Comparison of ENCODE assay signal across 10 mouse cellular contexts in genomic region chr12:112671891-112672290, GRCm38 (mm10). TPM values are rescaled to one million over a fixed set of nuclear protein-coding genes. Genes with fewer than 3 reads are reported as not detected.
DNase-seq lines count a peak whose midpoint lies in the region; ATAC-seq and TF ChIP-seq lines count a peak whose summit lies in the region.
"Had no signal": no experiment of that assay in that cellular context is flagged by ENCODE, and none has a peak within 500 bp of the region (broad histone marks: within the 10 kb centered on the region; RNA-seq: fewer than 3 reads in every experiment).

No protein-coding gene starts in this region.

- H3K36me3 ChIP-seq in heart, embryonic 11.5 days (ENCODE audit: control insufficient read depth, insufficient read depth, low read length): peaks cover 20% of the 10 kb centered on the region; the same call in 1 of the 2 replicates
- peaks cover 58% of the 10 kb centered on the region for H3K36me3 ChIP-seq in G1E (replicated peaks)
- peaks cover 44% of the 10 kb centered on the region for H3K36me3 ChIP-seq in hindbrain, embryonic 12.5 days
- peaks cover 46% of the 10 kb centered on the region for H3K36me3 ChIP-seq in midbrain, embryonic 14.5 days (ENCODE audit: control insufficient read depth, insufficient read depth, low read length)

- H3K4me1 ChIP-seq in heart, embryonic 11.5 days (ENCODE audit: control insufficient read depth, insufficient read depth, low read length): peaks cover 66% of the 10 kb centered on the region
- H3K4me1 ChIP-seq in G1E (ENCODE audit: insufficient read depth, low read depth, low read length): peaks cover 82% of the 10 kb centered on the region
- H3K4me1 ChIP-seq in hindbrain, embryonic 12.5 days: peaks cover 62% of the 10 kb centered on the region
- peaks cover 32% of the 10 kb centered on the region for H3K4me1 ChIP-seq in midbrain, embryonic 14.5 days (ENCODE audit: control insufficient read depth, insufficient read depth, low read length)

- DNase-seq in heart, adult 18-20 months: no peak
- no peak for DNase-seq in G1E (ENCODE audit: low spot score)
- DNase-seq in midbrain, embryonic 14.5 days: no peak
- DNase-seq in cerebellum, adult 8-10 months: no peak
- no peak for DNase-seq in spleen, postnatal 36 days (ENCODE audit: low spot score in 2 of 2)
- DNase-seq in ovary, postnatal 14 days (ENCODE audit: low spot score): no peak
- DNase-seq: thymus, adult 2 months had no signal

- WGBS in heart, embryonic 11.5 days (ENCODE audit: insufficient replicate concordance): 73% methylated on average over 7 of the region's 7 CpGs
- WGBS in hindbrain, embryonic 12.5 days: 75% methylated on average over 7 of the region's 7 CpGs
- 82% methylated on average over 7 of the region's 7 CpGs for WGBS in midbrain, embryonic 14.5 days

- H3K4me2 ChIP-seq in heart, embryonic 11.5 days: peak overlapping the region; percentile 75
- peak overlapping the region; percentile 91 for H3K4me2 ChIP-seq in hindbrain, embryonic 12.5 days (replicated peaks)
- peak overlapping the region; percentile 95 for H3K4me2 ChIP-seq in midbrain, embryonic 14.5 days (ENCODE audit: low read length)

- H3K9me3 ChIP-seq in heart, embryonic 11.5 days (replicated peaks; ENCODE audit: control insufficient read depth, low read length): no peaks in the 10 kb centered on the region
- H3K9me3 ChIP-seq in G1E (replicated peaks): no peaks in the 10 kb centered on the region
- H3K9me3 ChIP-seq in hindbrain, embryonic 12.5 days (replicated peaks): no peaks in the 10 kb centered on the region
- H3K9me3 ChIP-seq in midbrain, embryonic 14.5 days (ENCODE audit: control insufficient read depth, low read length): no peaks in the 10 kb centered on the region

- H3K4me3 ChIP-seq in heart, embryonic 11.5 days (ENCODE audit: low read depth, low read length): peak overlapping the region; percentile 98; the same call in 1 of the 2 replicates
- H3K4me3 ChIP-seq in G1E (ENCODE audit: low read depth, low read length): peak overlapping the region; percentile 80; the same call in 1 of the 2 replicates
- H3K4me3 ChIP-seq in hindbrain, embryonic 12.5 days: peak overlapping the region; percentile 99; the same call in 1 of the 2 replicates
- 0 out of 2 replicates have a peak overlapping the region, but pooled peaks have one; percentile 4 for H3K4me3 ChIP-seq in midbrain, embryonic 14.5 days (replicated peaks; ENCODE audit: low read depth, low read length)

- no peaks in the 10 kb centered on the region for H3K27me3 ChIP-seq in heart, embryonic 11.5 days (ENCODE audit: control insufficient read depth, insufficient read depth, low read length)
- peaks cover 3% of the 10 kb centered on the region; the same call in 1 of the 2 replicates for H3K27me3 ChIP-seq in G1E (ENCODE audit: insufficient read depth, low read length)
- no peaks in the 10 kb centered on the region for H3K27me3 ChIP-seq in hindbrain, embryonic 12.5 days
- H3K27me3 ChIP-seq in midbrain, embryonic 14.5 days (ENCODE audit: control insufficient read depth, insufficient read depth, low read length): no peaks in the 10 kb centered on the region
- H3K27me3 ChIP-seq: Patski had no signal

- ATAC-seq in heart, embryonic 11.5 days (replicated peaks; ENCODE audit: insufficient number of reproducible peaks, low FRiP score, low TSS enrichment): no peak
- ATAC-seq in G1E (ENCODE audit: extremely low read depth, insufficient number of reproducible peaks, low FRiP score, poor library complexity, severe bottlenecking): no peak
- no peak for ATAC-seq in hindbrain, embryonic 12.5 days (ENCODE audit: low FRiP score)
- ATAC-seq in midbrain, embryonic 14.5 days (ENCODE audit: low FRiP score, low TSS enrichment): no peak
- ATAC-seq: Patski had no signal

- peak overlapping the region; percentile 99 for H3K27ac ChIP-seq in heart, embryonic 11.5 days (ENCODE audit: low read depth, low read length)
- no peak overlapping the region for H3K27ac ChIP-seq in hindbrain, embryonic 12.5 days
- no peak overlapping the region for H3K27ac ChIP-seq in midbrain, embryonic 14.5 days (replicated peaks; ENCODE audit: low read depth, low read length)

- H3K9ac ChIP-seq in heart, embryonic 11.5 days (ENCODE audit: low read depth, low read length): peak overlapping the region; percentile 99
- H3K9ac ChIP-seq in hindbrain, embryonic 12.5 days: peak overlapping the region; percentile 100; the same call in 1 of the 2 replicates
- no peak overlapping the region; the same call in 1 of the 2 replicates for H3K9ac ChIP-seq in midbrain, embryonic 14.5 days (replicated peaks; ENCODE audit: low read length)

- TF ChIP-seq CTCF in G1E (IDR thresholded peaks at IDR 0.05; ENCODE audit: low read depth, low read length): no peak

RNA-seq across cellular contexts. Expression of gene Akt1, which starts 2.8 kb away (rescaled TPM):
- 94.2 and 108 TPM in 2 replicates for polyA plus RNA-seq in heart, embryonic 11.5 days (2014; fragmentation: Nextera tagmentation; extraction: Ambion mirVana)
- total RNA-seq in heart, adult 18-20 months (2021): 100 to 1,000 TPM; 182 to 193 TPM
- 150 and 168 TPM in 2 replicates for total RNA-seq in G1E (2014; fragmentation: Nextera tagmentation)
- total RNA-seq in G1E (2017): 121 and 131 TPM in 2 replicates
- polyA plus RNA-seq in G1E (2012): 461 and 512 TPM in 2 replicates
- 154 and 156 TPM in 2 replicates for polyA plus RNA-seq in hindbrain, embryonic 12.5 days (2016; fragmentation: Nextera tagmentation; extraction: Ambion mirVana)
- 64.8 and 82.1 TPM in 2 replicates for polyA plus RNA-seq in midbrain, embryonic 14.5 days (2014; fragmentation: Nextera tagmentation; extraction: Ambion mirVana)

RNA-seq across cellular contexts. Expression of gene Zbtb42, which starts 6.7 kb away (rescaled TPM):
- polyA plus RNA-seq in heart, embryonic 11.5 days (2014; fragmentation: Nextera tagmentation; extraction: Ambion mirVana): 2.8 and 4.2 TPM in 2 replicates
- total RNA-seq in heart, adult 18-20 months (2021): 1 to 10 TPM; 3.6 to 4.9 TPM
- total RNA-seq in G1E (2014; fragmentation: Nextera tagmentation) (0.98 TPM in 1 of 2 replicates, not detected in the other), G1E (2017) (0.17 and 0.33 TPM in 2 replicates)
- 0.53 and 0.80 TPM in 2 replicates for polyA plus RNA-seq in G1E (2012)
- 5.8 and 7.5 TPM in 2 replicates for polyA plus RNA-seq in hindbrain, embryonic 12.5 days (2016; fragmentation: Nextera tagmentation; extraction: Ambion mirVana)
- 1.9 and 3.5 TPM in 2 replicates for polyA plus RNA-seq in midbrain, embryonic 14.5 days (2014; fragmentation: Nextera tagmentation; extraction: Ambion mirVana)

RNA-seq across cellular contexts. Expression of gene Siva1, which starts 27.4 kb away (rescaled TPM):
- polyA plus RNA-seq in heart, embryonic 11.5 days (2014; fragmentation: Nextera tagmentation; extraction: Ambion mirVana): 141 and 156 TPM in 2 replicates
- 10 to 100 TPM; 31.7 to 35.2 TPM for total RNA-seq in heart, adult 18-20 months (2021)
- total RNA-seq in G1E (2014; fragmentation: Nextera tagmentation) (60.7 and 75.5 TPM in 2 replicates), G1E (2017) (205 and 214 TPM in 2 replicates)
- 94.5 and 98.9 TPM in 2 replicates for polyA plus RNA-seq in G1E (2012)
- polyA plus RNA-seq in hindbrain, embryonic 12.5 days (2016; fragmentation: Nextera tagmentation; extraction: Ambion mirVana): 100 and 124 TPM in 2 replicates
- 62.3 and 63.9 TPM in 2 replicates for polyA plus RNA-seq in midbrain, embryonic 14.5 days (2014; fragmentation: Nextera tagmentation; extraction: Ambion mirVana)

RNA-seq across cellular contexts. Expression of gene Cep170b, which starts 48.4 kb away (rescaled TPM):
- polyA plus RNA-seq in heart, embryonic 11.5 days (2014; fragmentation: Nextera tagmentation; extraction: Ambion mirVana): 2.6 and 3.1 TPM in 2 replicates
- 10 to 100 TPM; 10.1 to 11.1 TPM for total RNA-seq in heart, adult 18-20 months (2021)
- total RNA-seq in G1E (2014; fragmentation: Nextera tagmentation) (not detected in 2 replicates), G1E (2017) (0.29 and 0.87 TPM in 2 replicates)
- not detected in 2 replicates for polyA plus RNA-seq in G1E (2012)
- 28.3 and 28.5 TPM in 2 replicates for polyA plus RNA-seq in hindbrain, embryonic 12.5 days (2016; fragmentation: Nextera tagmentation; extraction: Ambion mirVana)
- 31.7 and 33.7 TPM in 2 replicates for polyA plus RNA-seq in midbrain, embryonic 14.5 days (2014; fragmentation: Nextera tagmentation; extraction: Ambion mirVana)

RNA-seq across cellular contexts. Expression of gene Adssl1, which starts 52.0 kb away (rescaled TPM):
- 73.3 and 75.2 TPM in 2 replicates for polyA plus RNA-seq in heart, embryonic 11.5 days (2014; fragmentation: Nextera tagmentation; extraction: Ambion mirVana)
- 100 to 1,000 TPM; 192 to 206 TPM for total RNA-seq in heart, adult 18-20 months (2021)
- not detected in 2 replicates for total RNA-seq in G1E (2014; fragmentation: Nextera tagmentation)
- total RNA-seq in G1E (2017): 0.06 TPM in 1 of 2 replicates, not detected in the other
- polyA plus RNA-seq in G1E (2012): 0.05 TPM in 1 of 2 replicates, not detected in the other
- 3.3 and 5.0 TPM in 2 replicates for polyA plus RNA-seq in hindbrain, embryonic 12.5 days (2016; fragmentation: Nextera tagmentation; extraction: Ambion mirVana)
- polyA plus RNA-seq in midbrain, embryonic 14.5 days (2014; fragmentation: Nextera tagmentation; extraction: Ambion mirVana): 2.8 and 3.1 TPM in 2 replicates

Comparison
In these comparisons a context has a peak if more than half of its experiments do, and no peak if none do; other contexts are left out.
1. H3K4me3 ChIP-seq: peak in every context shown above with its lines; median percentile 99 in hindbrain, embryonic 12.5 days; 98 in heart, embryonic 11.5 days; 80 in G1E; 4 in midbrain, embryonic 14.5 days.